Mouse (Mus musculus) brown adipose tissue, adult 24 weeks (tissue): ENCODE measurements around the gene Plekhn1. TPM values are rescaled to one million over a fixed set of nuclear protein-coding genes. Genes with fewer than 3 reads are reported as not detected.

Experiments
- H3K27ac ChIP-seq: fragments of 200-500 bp; replicated peaks from 2 replicates; pipeline ENCODE4 v1.5.1; 2012; ENCODE audit warnings: low read depth, mild to moderate bottlenecking, low read length
- H3K4me1 ChIP-seq: fragments of 200-500 bp; 2 replicates; pipeline ENCODE4 v1.6.1; 2012; ENCODE audit warnings: low read length, mixed read lengths; ENCODE audit not compliant: control insufficient read depth, insufficient read depth, insufficient read length
- H3K4me3 ChIP-seq: fragments of 200-500 bp; 2 replicates; pipeline ENCODE4 v1.5.1; 2012; ENCODE audit warnings: low read depth, mild to moderate bottlenecking, low read length, moderate library complexity; ENCODE audit not compliant: insufficient read depth
- polyA plus RNA-seq: library from polyadenylated mRNA; stranded (reverse); fragments of >200 nt; gene quantifications from 2 replicates; pipeline ENCODE4 v1.2.4, GENCODE M21; 2012; ENCODE audit not compliant: missing spikeins, insufficient read depth, insufficient read length

Gene Plekhn1
- polyA plus RNA-seq, 1 experiment = 7.8 TPM

GRCm38 (mm10) chr4:156197829-156198205 lies 36.8 kb downstream of the Plekhn1 start:
- peak overlapping the region; percentile 57; the same call in 1 of the 2 replicates for H3K27ac ChIP-seq
- peak overlapping the region; percentile 64 for H3K4me3 ChIP-seq
- H3K4me1 ChIP-seq = peaks cover 7% of the 10 kb centered on the region

- peaks cover 5% of the 10 kb centered on the region for H3K4me1 ChIP-seq
- peak within 1 kb of the TSS; percentile 57; the same call in 1 of the 2 replicates for H3K27ac ChIP-seq
- peak within 1 kb of the TSS; percentile 80 for H3K4me3 ChIP-seq
Measured at GRCm38 (mm10) chr4:156197131-156197828, 37.4 kb downstream of the Plekhn1 start, which contains the start of gene Agrn. Gene Agrn, minus strand, starts transcription at chr4:156197488.

- Histone ChIP-seq H3K27ac (no peak overlapping the region), H3K4me1 (peaks cover 4% of the 10 kb centered on the region), H3K4me3 (peak overlapping the region; percentile 80)
Measured at GRCm38 (mm10) chr4:156195927-156196870, 38.5 kb downstream of the Plekhn1 start.

GRCm38 (mm10) chr4:156194346-156194745 lies 40.3 kb downstream of the Plekhn1 start:
- no peak overlapping the region for H3K4me3 ChIP-seq
- no peak overlapping the region for H3K27ac ChIP-seq
- H3K4me1 ChIP-seq = peaks cover 4% of the 10 kb centered on the region

GRCm38 (mm10) chr4:156193906-156194305 lies 40.8 kb downstream of the Plekhn1 start:
- peaks cover 4% of the 10 kb centered on the region for H3K4me1 ChIP-seq
- H3K27ac ChIP-seq = no peak overlapping the region
- no peak overlapping the region for H3K4me3 ChIP-seq

GRCm38 (mm10) chr4:156193200-156193590 lies 41.5 kb downstream of the Plekhn1 start:
- H3K27ac ChIP-seq = no peak overlapping the region
- no peak overlapping the region for H3K4me3 ChIP-seq
- no peaks in the 10 kb centered on the region; the same call in 1 of the 2 replicates for H3K4me1 ChIP-seq

GRCm38 (mm10) chr4:156192421-156193199 lies 42.0 kb downstream of the Plekhn1 start:
- peak overlapping the region; percentile 65; the same call in 1 of the 2 replicates for H3K27ac ChIP-seq
- no peaks in the 10 kb centered on the region; the same call in 1 of the 2 replicates for H3K4me1 ChIP-seq
- no peak overlapping the region for H3K4me3 ChIP-seq

GRCm38 (mm10) chr4:156188811-156189323 lies 45.8 kb downstream of the Plekhn1 start:
- Histone ChIP-seq H3K4me3 (no peak overlapping the region), H3K4me1 (no peaks in the 10 kb centered on the region), H3K27ac (no peak overlapping the region)

- Histone ChIP-seq H3K4me3 (no peak overlapping the region), H3K27ac (no peak overlapping the region), H3K4me1 (no peaks in the 10 kb centered on the region)
Measured at GRCm38 (mm10) chr4:156188162-156188810, 46.4 kb downstream of the Plekhn1 start.

GRCm38 (mm10) chr4:156185950-156186850 lies 48.5 kb downstream of the Plekhn1 start:
- H3K4me1 ChIP-seq = no peaks in the 10 kb centered on the region
- H3K27ac ChIP-seq = no peak overlapping the region
- H3K4me3 ChIP-seq = no peak overlapping the region

- H3K4me1 ChIP-seq = no peaks in the 10 kb centered on the region
- no peak overlapping the region for H3K4me3 ChIP-seq
- H3K27ac ChIP-seq = no peak overlapping the region
Measured at GRCm38 (mm10) chr4:156185456-156185949, 49.2 kb downstream of the Plekhn1 start.

GRCm38 (mm10) chr4:156184291-156184954 lies 50.2 kb downstream of the Plekhn1 start:
- no peaks in the 10 kb centered on the region for H3K4me1 ChIP-seq
- no peak overlapping the region for H3K4me3 ChIP-seq
- H3K27ac ChIP-seq = no peak overlapping the region

GRCm38 (mm10) chr4:156183747-156184146 lies 50.9 kb downstream of the Plekhn1 start:
- Histone ChIP-seq H3K4me1 (no peaks in the 10 kb centered on the region), H3K4me3 (no peak overlapping the region)

More at GRCm38 (mm10) chr4:156183747-156184146, 50.9 kb downstream of the Plekhn1 start:
- no peak overlapping the region for H3K27ac ChIP-seq
